Mouse (Mus musculus) hindbrain, embryonic 15.5 days (tissue): ENCODE measurements around the gene Fbp2. TPM values are rescaled to one million over a fixed set of nuclear protein-coding genes. Genes with fewer than 3 reads are reported as not detected.

Experiments
- ATAC-seq: fragments of 200-750 bp; cut with Nextera tagmentation; 2 replicates; pipeline ENCODE4 v1.8.0; 2017; ENCODE audit warnings: low read depth, moderate number of reproducible peaks, moderate TSS enrichment; ENCODE audit not compliant: low FRiP score
- H3K27ac ChIP-seq: fragments of 300-500 bp; sonication (generic); replicated peaks from 2 replicates; pipeline ENCODE4 v1.5.1; 2015; ENCODE audit warnings: mild to moderate bottlenecking, inconsistent platforms
- H3K27me3 ChIP-seq: fragments of 300-500 bp; sonication (generic); 2 replicates; pipeline ENCODE4 v1.6.1; 2015; ENCODE audit warnings: control low read depth, inconsistent platforms
- H3K36me3 ChIP-seq: fragments of 300-500 bp; sonication (generic); 2 replicates; pipeline ENCODE4 v1.6.1; 2015; ENCODE audit warnings: control low read depth, inconsistent platforms
- H3K4me1 ChIP-seq: fragments of 300-500 bp; sonication (generic); replicated peaks from 2 replicates; pipeline ENCODE4 v1.6.1; 2015; ENCODE audit warnings: control low read depth, inconsistent platforms
- H3K4me2 ChIP-seq: fragments of 300-500 bp; sonication (generic); 2 replicates; pipeline ENCODE4 v1.6.1; 2015; ENCODE audit warnings: moderate library complexity, mild to moderate bottlenecking, inconsistent platforms
- H3K4me3 ChIP-seq: fragments of 300-500 bp; sonication (generic); 2 replicates; pipeline ENCODE4 v1.5.1; 2015; ENCODE audit warnings: mild to moderate bottlenecking, inconsistent platforms
- H3K9ac ChIP-seq: fragments of 300-500 bp; sonication (generic); 2 replicates; pipeline ENCODE4 v1.6.1; 2015; ENCODE audit warnings: inconsistent platforms
- H3K9me3 ChIP-seq: fragments of 300-500 bp; sonication (generic); 2 replicates; pipeline ENCODE4 v1.6.1; 2016; ENCODE audit warnings: control low read depth, inconsistent platforms
- WGBS: fragments of 180-500 bp; shearing (Covaris S2); methylation state at CpG from one replicate; pipeline ENCODE4 v1.1.7; 2015; 5-methylcytosine and 5-hydroxymethylcytosine counted together
- polyA plus RNA-seq: library from polyadenylated mRNA; unstranded; fragments of >200 nt; fragmentation: Nextera tagmentation; extraction: Ambion mirVana; gene quantifications from 2 replicates; pipeline ENCODE4 v1.2.1, GENCODE M21; 2015

Gene Fbp2
- polyA plus RNA-seq = 0.69 and 1.2 TPM in 2 replicates

DNA sequence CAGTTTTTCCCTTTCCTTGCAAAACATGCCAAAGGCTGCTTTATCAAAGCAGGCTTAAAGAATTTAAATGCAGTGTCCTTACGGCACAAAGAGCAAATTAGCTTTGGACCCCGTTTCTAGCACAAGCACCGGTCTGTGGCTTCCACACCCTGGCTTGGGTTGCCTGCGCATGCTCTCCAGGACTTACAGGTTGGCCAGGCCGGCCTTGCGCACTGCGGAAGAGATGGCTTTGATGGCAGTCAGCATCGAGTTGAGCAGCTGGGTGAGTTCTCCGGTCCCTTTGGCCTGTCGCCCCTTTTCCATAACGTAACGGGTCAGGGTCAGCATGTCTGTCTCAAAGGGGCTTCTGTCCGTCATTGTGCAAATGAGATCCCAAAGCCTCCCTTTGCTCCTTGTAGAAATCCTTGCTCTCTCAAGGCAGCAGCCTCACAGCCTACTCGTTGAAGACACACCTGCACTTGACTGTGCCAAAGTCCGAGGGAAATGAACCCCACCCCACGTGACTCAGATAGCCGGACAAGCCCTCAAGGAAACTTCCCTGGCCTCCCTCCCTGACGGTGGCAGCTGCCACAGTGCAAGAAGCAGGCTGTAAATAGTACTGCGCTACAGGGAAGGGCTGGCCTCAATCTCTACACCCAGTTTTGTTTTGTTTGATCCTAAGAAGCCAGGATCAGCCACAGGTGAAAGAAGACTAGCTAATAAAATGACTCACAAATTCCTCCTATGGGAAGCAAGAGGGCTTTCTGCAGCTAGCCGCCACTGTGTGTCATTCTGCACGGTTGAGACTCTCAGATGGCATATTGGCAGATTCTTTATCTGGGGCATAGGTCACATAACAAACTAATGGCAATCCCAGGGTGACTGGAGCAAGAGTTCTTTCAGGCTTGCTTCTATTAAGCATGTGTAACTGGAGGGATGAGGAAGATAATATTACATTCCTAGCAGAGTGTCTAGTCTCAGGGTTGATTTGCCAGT, at the start of gene Fbp2:
Gene Fbp2 (minus strand): TSS at position 482 of the 975 bp plus-strand sequence.
- H3K9me3 ChIP-seq = no peaks in the 10 kb centered on the region
- no peak within 1 kb of the TSS for H3K9ac ChIP-seq
- H3K36me3 ChIP-seq = no peaks in the 10 kb centered on the region
- H3K4me2 ChIP-seq = no peak within 1 kb of the TSS
- ATAC-seq = no peak
- H3K4me1 ChIP-seq = 0 out of 2 replicates have a peak, but pooled peaks cover 2% of the 10 kb centered on the region
- WGBS = 77% methylated on average over 21 of the region's 21 CpGs
- H3K27me3 ChIP-seq = no peaks in the 10 kb centered on the region
- no peak within 1 kb of the TSS for H3K27ac ChIP-seq
- no peak within 1 kb of the TSS for H3K4me3 ChIP-seq

DNA sequence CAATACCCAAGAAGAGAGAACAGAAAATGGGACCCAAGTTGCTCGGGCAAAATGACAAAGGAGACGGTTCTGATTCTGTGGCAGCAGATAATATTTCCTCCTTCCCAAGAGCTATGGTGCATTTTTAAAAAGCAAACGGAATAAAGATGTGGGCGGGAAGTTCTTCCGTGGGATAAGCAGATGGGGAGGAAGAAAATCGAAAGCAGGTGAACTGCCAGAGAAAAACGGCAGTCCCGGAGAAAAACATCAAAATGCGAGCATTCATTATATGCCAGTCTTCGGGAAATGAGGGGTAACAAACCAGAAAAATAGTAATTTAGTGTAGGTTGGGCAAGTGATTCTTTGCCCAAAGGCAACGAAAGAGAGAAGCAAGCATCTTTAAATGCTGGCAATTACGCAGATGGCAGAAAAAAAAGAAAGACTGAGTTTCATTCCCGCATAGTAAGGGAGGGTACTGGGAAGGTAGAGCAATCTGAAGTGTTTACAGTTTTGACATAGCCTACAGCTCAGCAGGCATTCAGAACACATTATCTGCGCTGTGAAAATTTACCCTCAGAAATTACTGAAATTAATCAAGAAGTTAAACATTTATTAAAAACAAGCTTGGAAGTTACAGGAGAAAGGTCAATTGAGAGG, 49.4 kb upstream of the Fbp2 start:
- Histone ChIP-seq H3K9me3 (no peaks in the 10 kb centered on the region), H3K27ac (no peak overlapping the region), H3K4me1 (peaks cover 12% of the 10 kb centered on the region; the same call in 1 of the 2 replicates), H3K4me2 (peak overlapping the region; percentile 24; the same call in 1 of the 2 replicates), H3K36me3 (no peaks in the 10 kb centered on the region), H3K27me3 (no peaks in the 10 kb centered on the region), H3K4me3 (no peak overlapping the region), H3K9ac (no peak overlapping the region)
- 69% methylated on average over 14 of the region's 14 CpGs for WGBS
- no peak for ATAC-seq

DNA sequence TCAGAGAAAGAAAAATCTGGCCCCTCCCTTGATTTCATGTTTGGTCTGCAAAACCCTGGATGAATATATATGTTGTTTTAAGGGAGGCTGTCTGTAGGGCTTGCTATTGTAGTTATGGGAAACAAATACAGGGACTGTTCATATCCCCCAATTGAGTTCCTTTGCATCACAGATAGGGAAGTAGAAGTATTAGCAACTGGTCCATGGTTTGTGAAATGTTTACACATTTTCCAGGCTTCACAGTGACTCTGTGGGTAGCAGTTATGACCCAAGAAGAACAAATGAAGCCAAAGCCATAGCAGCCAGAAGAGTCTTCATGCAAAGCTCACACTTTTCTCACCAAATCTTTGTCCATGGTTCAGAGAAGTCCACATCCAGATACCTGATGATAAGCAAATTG, 42.9 kb upstream of the Fbp2 start:
- H3K4me2 ChIP-seq = no peak overlapping the region
- no peak for ATAC-seq
- H3K27me3 ChIP-seq = no peaks in the 10 kb centered on the region
- H3K27ac ChIP-seq = no peak overlapping the region
- no peaks in the 10 kb centered on the region for H3K9me3 ChIP-seq
- H3K9ac ChIP-seq = no peak overlapping the region
- H3K4me3 ChIP-seq = no peak overlapping the region
- no peaks in the 10 kb centered on the region for H3K4me1 ChIP-seq
- H3K36me3 ChIP-seq = no peaks in the 10 kb centered on the region

DNA sequence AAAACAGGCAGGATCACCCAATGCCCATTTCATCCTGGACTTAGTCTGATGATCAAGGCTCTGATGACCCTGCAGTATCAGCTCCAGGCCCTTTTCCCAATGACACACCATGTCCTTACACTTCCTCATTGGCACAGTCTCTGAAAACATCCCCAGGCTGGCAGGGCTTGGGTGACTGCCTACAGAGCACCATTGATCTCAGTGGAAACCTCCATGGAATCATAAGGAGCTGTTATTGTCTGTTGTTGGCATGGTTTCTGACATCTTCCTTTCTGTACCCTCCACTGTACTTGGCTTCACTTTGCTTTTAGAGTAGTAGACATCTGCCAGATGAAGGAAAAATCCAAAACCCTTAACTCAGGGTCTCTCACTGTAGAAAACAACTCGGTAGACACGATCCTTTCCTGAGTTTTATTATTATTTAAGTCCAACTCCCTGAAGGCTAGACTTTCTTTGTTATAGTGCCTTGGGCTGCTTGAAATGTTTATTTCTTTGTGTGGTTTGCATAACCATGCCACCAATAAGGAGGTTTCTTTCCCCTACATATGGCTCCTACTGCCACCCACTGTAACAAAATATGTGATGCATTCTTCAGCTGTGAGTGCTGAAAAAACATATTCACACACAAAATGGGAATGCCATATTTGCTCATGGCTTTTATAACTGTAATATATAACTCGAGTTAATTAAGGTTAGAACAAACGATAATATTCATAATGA, 39.9 kb upstream of the Fbp2 start:
- Histone ChIP-seq H3K27ac (no peak overlapping the region), H3K9ac (no peak overlapping the region), H3K4me3 (no peak overlapping the region), H3K27me3 (no peaks in the 10 kb centered on the region), H3K4me2 (no peak overlapping the region), H3K36me3 (no peaks in the 10 kb centered on the region), H3K9me3 (no peaks in the 10 kb centered on the region), H3K4me1 (no peaks in the 10 kb centered on the region)
- WGBS = 84% methylated on average over 4 of the region's 4 CpGs
- ATAC-seq = peak; percentile 81

DNA sequence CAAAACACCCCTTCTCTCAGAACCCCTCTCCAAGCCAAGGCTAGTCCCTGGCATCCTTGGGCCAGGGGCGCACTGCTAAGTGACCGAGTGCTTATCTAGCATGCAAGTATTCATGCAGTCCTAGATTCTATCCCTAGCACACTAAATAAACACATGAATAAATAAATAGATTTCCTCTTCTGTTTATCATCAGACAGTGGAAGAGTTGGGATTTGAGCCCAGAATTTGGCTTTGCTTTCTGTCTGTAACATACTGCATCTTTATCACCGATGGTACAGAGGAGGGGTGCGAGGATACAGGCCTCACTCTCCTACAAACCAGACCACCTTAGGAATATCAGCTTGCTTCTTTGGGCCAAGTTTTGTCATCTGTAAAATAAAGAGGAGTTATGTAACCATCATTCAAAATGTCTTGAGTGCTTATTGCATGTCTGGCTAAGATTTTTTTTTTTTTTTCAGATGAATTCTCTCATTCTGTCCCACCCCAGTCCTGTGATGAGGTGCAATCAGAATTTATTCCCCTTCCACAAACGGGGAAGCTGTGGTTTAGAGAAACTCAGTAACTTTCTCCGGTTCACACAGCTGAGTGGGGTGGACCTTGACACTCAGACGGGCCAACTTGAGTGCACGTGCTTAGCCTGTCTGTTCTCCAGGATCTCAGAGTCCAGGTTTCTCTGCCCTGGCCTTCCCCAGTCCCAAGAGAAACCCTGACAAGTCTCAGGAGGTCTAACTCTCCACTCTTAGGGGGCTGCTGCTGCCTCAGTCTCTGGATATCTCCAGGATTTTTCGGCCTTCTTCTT, 35.0 kb upstream of the Fbp2 start:
- WGBS = 88% methylated on average over 9 of the region's 9 CpGs
- no peak overlapping the region for H3K4me2 ChIP-seq
- H3K4me3 ChIP-seq = no peak overlapping the region
- H3K27me3 ChIP-seq = peaks cover 10% of the 10 kb centered on the region
- no peaks in the 10 kb centered on the region for H3K4me1 ChIP-seq
- H3K27ac ChIP-seq = no peak overlapping the region
- no peak for ATAC-seq
- no peaks in the 10 kb centered on the region for H3K9me3 ChIP-seq
- H3K36me3 ChIP-seq = no peaks in the 10 kb centered on the region
- no peak overlapping the region for H3K9ac ChIP-seq

DNA sequence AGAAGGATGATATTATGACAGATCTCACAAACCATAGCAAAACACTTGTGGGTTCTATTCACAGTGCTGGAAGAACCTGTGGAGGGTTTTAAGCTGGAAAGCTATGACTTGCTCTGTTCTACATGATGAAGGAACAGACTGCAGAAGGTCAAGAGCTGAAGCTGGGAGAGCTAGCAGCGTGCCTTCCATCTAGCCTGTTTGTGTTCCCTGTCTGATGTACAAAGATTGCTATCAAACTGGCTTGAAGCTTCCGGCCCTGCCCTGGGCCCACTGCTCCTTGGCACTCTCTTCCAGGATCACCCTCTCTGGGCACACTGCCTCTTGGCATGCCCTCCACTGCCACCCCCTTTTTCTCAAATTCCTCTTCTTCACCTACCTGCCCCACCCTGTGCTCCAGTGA, 31.1 kb upstream of the Fbp2 start:
- Histone ChIP-seq H3K4me3 (no peak overlapping the region), H3K4me2 (no peak overlapping the region), H3K27me3 (peaks cover 26% of the 10 kb centered on the region), H3K9me3 (no peaks in the 10 kb centered on the region), H3K9ac (no peak overlapping the region), H3K36me3 (no peaks in the 10 kb centered on the region), H3K27ac (no peak overlapping the region), H3K4me1 (peaks cover 9% of the 10 kb centered on the region)
- WGBS = 86% methylated on average over 2 of the region's 2 CpGs
- ATAC-seq = no peak

DNA sequence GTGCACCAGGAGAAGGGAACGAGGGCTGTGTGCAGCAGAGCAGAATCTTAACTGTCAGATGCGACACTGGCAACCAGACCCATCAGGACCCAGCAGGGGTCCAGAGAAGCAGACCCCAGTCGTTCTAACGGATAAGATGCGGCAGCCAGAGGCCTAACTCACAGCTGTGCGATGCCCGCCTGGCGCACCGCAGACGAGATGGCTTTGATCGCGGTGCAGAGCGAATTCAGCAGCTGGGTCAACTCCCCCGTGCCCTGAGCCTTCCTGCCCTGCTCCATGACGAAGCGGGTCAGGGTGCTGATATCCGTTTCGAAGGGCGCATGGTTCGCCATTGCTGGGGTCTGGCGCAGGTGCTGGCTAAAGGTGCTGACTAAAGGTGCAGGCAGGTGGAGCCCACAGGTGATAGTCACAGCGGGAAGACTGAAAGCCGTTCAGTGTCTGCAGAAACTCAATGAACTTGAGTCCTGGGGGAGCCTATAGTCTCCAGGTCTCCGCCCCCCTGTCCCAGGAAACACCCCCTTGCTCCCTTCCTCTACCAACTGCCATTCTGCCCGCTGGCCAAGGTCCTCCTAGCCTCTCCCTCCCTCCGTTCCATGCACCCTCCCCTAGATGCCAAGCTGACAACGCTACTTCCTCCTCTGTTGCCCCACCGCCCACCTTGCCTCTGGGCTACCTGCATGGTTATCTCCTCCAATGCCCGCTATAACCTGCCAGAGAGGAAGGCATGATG, 29.7 kb upstream of the Fbp2 start, which contains the start of gene Fbp1:
Gene Fbp1 (minus strand): TSS at position 571 of the 730 bp plus-strand sequence.
- H3K9ac ChIP-seq = peak within 1 kb of the TSS; percentile 23; the same call in 1 of the 2 replicates
- H3K4me2 ChIP-seq = peak within 1 kb of the TSS; percentile 60
- peak within 1 kb of the TSS; percentile 35 for H3K4me3 ChIP-seq
- H3K27me3 ChIP-seq = peaks cover 26% of the 10 kb centered on the region
- H3K9me3 ChIP-seq = no peaks in the 10 kb centered on the region
- H3K4me1 ChIP-seq = peaks cover 9% of the 10 kb centered on the region
- H3K36me3 ChIP-seq = no peaks in the 10 kb centered on the region
- no peak within 1 kb of the TSS for H3K27ac ChIP-seq
- 5% methylated on average over 29 of the region's 29 CpGs for WGBS
- peak; percentile 72 for ATAC-seq

DNA sequence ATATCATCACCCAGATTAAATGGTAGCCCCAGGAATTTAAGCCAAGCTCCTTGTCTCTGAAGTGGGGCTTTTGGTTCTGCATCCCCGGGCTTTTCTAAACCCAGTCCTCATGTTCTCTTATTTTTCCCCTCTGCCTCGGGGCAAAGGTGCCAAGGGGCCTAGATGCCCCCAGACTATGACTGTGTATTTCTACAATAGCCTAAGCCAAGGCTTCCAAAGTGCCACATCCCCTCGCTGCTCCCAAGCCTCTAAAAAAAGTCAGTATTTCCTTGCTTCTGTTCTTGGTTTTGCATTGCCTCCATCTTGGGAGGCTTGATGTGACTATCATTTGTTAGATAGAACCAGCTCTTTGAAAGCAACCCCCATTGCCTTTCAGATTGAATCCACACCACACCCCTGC, 26.3 kb upstream of the Fbp2 start:
- Histone ChIP-seq H3K36me3 (no peaks in the 10 kb centered on the region), H3K27ac (no peak overlapping the region), H3K4me2 (no peak overlapping the region), H3K9me3 (no peaks in the 10 kb centered on the region), H3K4me3 (no peak overlapping the region), H3K9ac (no peak overlapping the region), H3K4me1 (peaks cover 9% of the 10 kb centered on the region), H3K27me3 (peaks cover 22% of the 10 kb centered on the region)
- WGBS = 93% methylated on average over 3 of the region's 3 CpGs
- no peak for ATAC-seq

DNA sequence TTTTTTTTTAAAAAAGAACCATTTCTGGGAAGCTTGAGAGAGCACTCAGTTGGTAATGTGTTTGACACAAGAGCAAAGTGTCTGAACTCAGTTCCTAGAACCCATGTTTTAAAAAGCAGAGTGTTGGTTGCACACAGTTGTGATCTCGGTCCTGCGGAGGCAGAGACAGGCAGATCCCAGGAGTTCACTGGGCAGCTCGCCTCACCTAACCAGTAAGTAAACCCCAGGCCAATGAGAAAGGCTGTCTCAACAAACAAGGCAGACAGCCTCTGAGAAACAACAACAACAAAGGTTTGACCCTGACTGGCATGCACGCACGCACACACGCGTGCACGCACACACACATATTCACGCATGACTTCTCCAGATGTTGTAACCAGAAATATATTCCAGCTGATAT, 25.7 kb upstream of the Fbp2 start:
- H3K27ac ChIP-seq = no peak overlapping the region
- no peak overlapping the region for H3K4me3 ChIP-seq
- no peak overlapping the region for H3K9ac ChIP-seq
- 92% methylated on average over 9 of the region's 9 CpGs for whole genome bisulfite sequencing
- ATAC-seq = no peak
- no peaks in the 10 kb centered on the region for H3K9me3 ChIP-seq
- peaks cover 19% of the 10 kb centered on the region for H3K27me3 ChIP-seq
- no peaks in the 10 kb centered on the region for H3K36me3 ChIP-seq
- no peak overlapping the region for H3K4me2 ChIP-seq
- peaks cover 9% of the 10 kb centered on the region for H3K4me1 ChIP-seq

DNA sequence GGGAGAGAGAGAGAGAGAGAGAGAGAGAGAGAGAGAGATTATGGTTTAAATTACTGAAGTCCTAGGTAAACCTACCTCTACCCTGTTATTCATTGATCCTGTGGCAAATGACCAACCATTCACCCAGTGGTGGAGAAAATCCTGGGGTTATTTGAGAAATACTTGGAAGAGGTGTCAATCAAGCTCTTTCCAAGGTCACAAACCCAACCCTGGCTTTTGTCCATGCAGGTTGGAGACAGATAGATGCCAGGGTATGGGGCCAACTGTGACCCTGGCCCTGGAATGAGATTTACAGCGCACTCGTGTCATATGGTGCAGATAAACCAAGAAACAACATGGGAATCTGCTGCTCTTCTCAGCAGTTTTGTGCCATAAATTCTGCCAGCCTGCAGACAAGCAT, 25.2 kb upstream of the Fbp2 start:
- Histone ChIP-seq H3K27ac (no peak overlapping the region), H3K4me3 (no peak overlapping the region), H3K4me1 (peaks cover 9% of the 10 kb centered on the region), H3K4me2 (no peak overlapping the region), H3K9ac (no peak overlapping the region), H3K36me3 (no peaks in the 10 kb centered on the region), H3K27me3 (peaks cover 18% of the 10 kb centered on the region), H3K9me3 (no peaks in the 10 kb centered on the region)
- 74% methylated on average over 2 of the region's 2 CpGs for WGBS
- ATAC-seq = no peak

DNA sequence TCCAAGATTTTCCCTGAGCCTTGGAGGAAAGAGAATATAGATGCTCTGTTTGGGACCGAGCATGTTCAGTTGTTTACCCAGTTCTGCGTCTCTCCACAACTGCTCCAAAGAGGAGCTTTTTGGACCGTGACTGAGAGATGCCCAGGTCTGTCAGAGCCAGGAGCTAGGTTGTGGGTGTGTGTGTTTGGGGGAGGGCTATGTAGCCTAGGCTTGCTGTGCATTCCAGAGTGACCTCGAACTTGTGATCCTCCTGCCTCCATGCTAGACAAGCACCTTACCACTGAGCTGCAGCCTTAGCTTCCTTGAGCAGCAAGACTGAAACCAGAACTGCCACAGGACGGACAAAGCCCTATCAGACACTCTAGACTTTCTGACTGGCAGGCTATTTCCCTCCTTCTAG, 24.6 kb upstream of the Fbp2 start:
- Histone ChIP-seq H3K36me3 (no peaks in the 10 kb centered on the region), H3K27ac (no peak overlapping the region), H3K9me3 (no peaks in the 10 kb centered on the region), H3K27me3 (peaks cover 12% of the 10 kb centered on the region), H3K4me1 (peaks cover 6% of the 10 kb centered on the region), H3K9ac (no peak overlapping the region), H3K4me2 (no peak overlapping the region), H3K4me3 (no peak overlapping the region)
- ATAC-seq = no peak
- 86% methylated on average over 5 of the region's 5 CpGs for WGBS
